Mouse (Mus musculus) embryonic facial prominence, embryonic 14.5 days (tissue): ENCODE measurements around the gene H2al2a. TPM values are rescaled to one million over a fixed set of nuclear protein-coding genes. Genes with fewer than 3 reads are reported as not detected.

ENCODE experiments used
- ATAC-seq: fragments of 200-750 bp; cut with Nextera tagmentation; 2 replicates; pipeline ENCODE4 v1.8.0; 2017; ENCODE audit warnings: low read depth, moderate number of reproducible peaks, moderate TSS enrichment
- DNase-seq: peaks from one replicate; pipeline ENCODE4 v3.0.0-alpha.2; 2015; ENCODE audit warnings: low spot score
- H3K27ac ChIP-seq: fragments of 300-500 bp; sonication (generic); replicated peaks from 2 replicates; pipeline ENCODE4 v1.5.1; 2014; ENCODE audit warnings: low read depth, mild to moderate bottlenecking, low read length, moderate library complexity
- H3K27me3 ChIP-seq: fragments of 300-500 bp; sonication (generic); replicated peaks from 2 replicates; pipeline ENCODE4 v1.6.1; 2014; ENCODE audit warnings: low read length; ENCODE audit not compliant: control insufficient read depth, insufficient read depth
- H3K36me3 ChIP-seq: fragments of 300-500 bp; sonication (generic); 2 replicates; pipeline ENCODE4 v1.6.1; 2014; ENCODE audit warnings: low read length, mixed read lengths; ENCODE audit not compliant: control insufficient read depth, insufficient read depth
- H3K4me1 ChIP-seq: fragments of 300-500 bp; sonication (generic); 2 replicates; pipeline ENCODE4 v1.6.1; 2014; ENCODE audit warnings: antibody characterized with exemption, low read length; ENCODE audit not compliant: control insufficient read depth, insufficient read depth
- H3K4me2 ChIP-seq: fragments of 300-500 bp; sonication (generic); 2 replicates; pipeline ENCODE4 v1.6.1; 2014; ENCODE audit warnings: low read depth, mild to moderate bottlenecking, low read length, moderate library complexity, mixed read lengths
- H3K4me3 ChIP-seq: fragments of 300-500 bp; sonication (generic); 2 replicates; pipeline ENCODE4 v1.5.1; 2014; ENCODE audit warnings: low read depth, mild to moderate bottlenecking, low read length
- H3K9ac ChIP-seq: fragments of 300-500 bp; sonication (generic); 2 replicates; pipeline ENCODE4 v1.6.1; 2014; ENCODE audit warnings: low read depth, mild to moderate bottlenecking, low read length, moderate library complexity, mixed read lengths
- H3K9me3 ChIP-seq: fragments of 300-500 bp; sonication (generic); 2 replicates; pipeline ENCODE4 v1.6.1; 2016; ENCODE audit warnings: low read length; ENCODE audit not compliant: control insufficient read depth
- WGBS: fragments of 180-500 bp; shearing (Covaris S2); extraction: QIAGEN DNeasy Blood & Tissue Kit; methylation state at CpG from one replicate; pipeline ENCODE4 v1.1.7; 2014; 5-methylcytosine and 5-hydroxymethylcytosine counted together
- polyA plus RNA-seq: library from polyadenylated mRNA; unstranded; fragments of >200 nt; fragmentation: Nextera tagmentation; extraction: Ambion mirVana; gene quantifications from 2 replicates; pipeline ENCODE4 v1.2.1, GENCODE M21; 2014

Gene H2al2a
- polyA plus RNA-seq, 1 experiment from 2014 or later, result not detected

GRCm38 (mm10) chr2:18030581-18030980 is 33.8 kb upstream of the H2al2a start:
- 66% methylated on average over 8 of the region's 8 CpGs for WGBS
- no peaks in the 10 kb centered on the region for H3K9me3 ChIP-seq
- no peak overlapping the region for H3K27ac ChIP-seq
- H3K4me2 ChIP-seq, result peak overlapping the region; percentile 99; the same call in 1 of the 2 replicates
- peak; percentile 54 for DNase-seq
- H3K4me3 ChIP-seq, result no peak overlapping the region
- H3K36me3 ChIP-seq, result no peaks in the 10 kb centered on the region
- H3K27me3 ChIP-seq, result no peaks in the 10 kb centered on the region
- no peak overlapping the region for H3K9ac ChIP-seq
- no peak for ATAC-seq
- peaks cover 27% of the 10 kb centered on the region for H3K4me1 ChIP-seq

- DNase-seq (no peak), ATAC-seq (no peak)
- no peaks in the 10 kb centered on the region for H3K9me3 ChIP-seq
- H3K4me3 ChIP-seq, result no peak overlapping the region
- WGBS, result 79% methylated on average over 7 of the region's 7 CpGs
- no peaks in the 10 kb centered on the region for H3K27me3 ChIP-seq
- no peak overlapping the region for H3K9ac ChIP-seq
- no peaks in the 10 kb centered on the region for H3K36me3 ChIP-seq
- H3K27ac ChIP-seq, result no peak overlapping the region
- H3K4me1 ChIP-seq, result peaks cover 27% of the 10 kb centered on the region
- H3K4me2 ChIP-seq, result 0 out of 2 replicates have a peak overlapping the region, but pooled peaks have one; percentile 28
Observed at GRCm38 (mm10) chr2:18029656-18030055, 32.9 kb upstream of the H2al2a start.

GRCm38 (mm10) chr2:18028140-18029021 is 31.6 kb upstream of the H2al2a start:
- Histone ChIP-seq H3K27me3 (no peaks in the 10 kb centered on the region), H3K9me3 (no peaks in the 10 kb centered on the region), H3K9ac (peak overlapping the region; percentile 89), H3K4me3 (peak overlapping the region; percentile 62), H3K4me2 (peak overlapping the region; percentile 97), H3K27ac (peak overlapping the region; percentile 96), H3K36me3 (no peaks in the 10 kb centered on the region), H3K4me1 (peaks cover 27% of the 10 kb centered on the region)
- DNase-seq, result peak; percentile 95
- 0% methylated on average over 55 of the region's 61 CpGs for WGBS
- ATAC-seq, result peak; percentile 66

- no peaks in the 10 kb centered on the region for H3K27me3 ChIP-seq
- peak overlapping the region; percentile 97 for H3K4me2 ChIP-seq
- no peaks in the 10 kb centered on the region for H3K36me3 ChIP-seq
- H3K4me1 ChIP-seq, result peaks cover 26% of the 10 kb centered on the region
- DNase-seq, result peak; percentile 98
- H3K27ac ChIP-seq, result peak overlapping the region; percentile 96
- peak overlapping the region; percentile 89 for H3K9ac ChIP-seq
- peak; percentile 92 for ATAC-seq
- H3K4me3 ChIP-seq, result peak overlapping the region; percentile 62
- WGBS, result under 1% methylated on average over 30 of the region's 44 CpGs
- H3K9me3 ChIP-seq, result no peaks in the 10 kb centered on the region
Observed at GRCm38 (mm10) chr2:18027448-18028139, 30.8 kb upstream of the H2al2a start.

GRCm38 (mm10) chr2:18026116-18026947 is 29.6 kb upstream of the H2al2a start:
- Histone ChIP-seq H3K4me1 (peaks cover 13% of the 10 kb centered on the region), H3K27ac (peak overlapping the region; percentile 96; the same call in 1 of the 2 replicates), H3K4me2 (peak overlapping the region; percentile 97), H3K9me3 (no peaks in the 10 kb centered on the region), H3K4me3 (peak overlapping the region; percentile 62), H3K36me3 (no peaks in the 10 kb centered on the region), H3K9ac (peak overlapping the region; percentile 46), H3K27me3 (no peaks in the 10 kb centered on the region)
- DNase-seq (peak; percentile 85), ATAC-seq (peak; percentile 11)
- under 1% methylated on average over 43 of the region's 44 CpGs for WGBS

- Histone ChIP-seq H3K4me1 (peaks cover 7% of the 10 kb centered on the region; the same call in 1 of the 2 replicates), H3K27ac (peak overlapping the region; percentile 96; the same call in 1 of the 2 replicates), H3K9ac (peak overlapping the region; percentile 46), H3K9me3 (no peaks in the 10 kb centered on the region), H3K4me2 (peak overlapping the region; percentile 97), H3K27me3 (no peaks in the 10 kb centered on the region), H3K36me3 (no peaks in the 10 kb centered on the region), H3K4me3 (peak overlapping the region; percentile 62)
- 2% methylated on average over 14 of the region's 14 CpGs for WGBS
- ATAC-seq, result no peak
- DNase-seq, result no peak
Observed at GRCm38 (mm10) chr2:18025781-18026115, 29.0 kb upstream of the H2al2a start.

- 48% methylated on average over 5 of the region's 5 CpGs for WGBS
- peak overlapping the region; percentile 62 for H3K4me3 ChIP-seq
- DNase-seq (no peak), ATAC-seq (no peak)
- peak overlapping the region; percentile 97 for H3K4me2 ChIP-seq
- H3K9ac ChIP-seq, result no peak overlapping the region
- no peaks in the 10 kb centered on the region for H3K9me3 ChIP-seq
- no peaks in the 10 kb centered on the region for H3K27me3 ChIP-seq
- H3K36me3 ChIP-seq, result no peaks in the 10 kb centered on the region
- 0 out of 2 replicates have a peak, but pooled peaks cover 7% of the 10 kb centered on the region for H3K4me1 ChIP-seq
- H3K27ac ChIP-seq, result no peak overlapping the region
Observed at GRCm38 (mm10) chr2:18025116-18025515, 28.4 kb upstream of the H2al2a start.

GRCm38 (mm10) chr2:18022886-18023285 is 26.1 kb upstream of the H2al2a start:
- 80% methylated on average over 1 of the region's 1 CpGs for WGBS
- ATAC-seq, result no peak
- DNase-seq, result no peak
- no peak overlapping the region for H3K4me3 ChIP-seq
- no peak overlapping the region for H3K9ac ChIP-seq
- no peak overlapping the region for H3K27ac ChIP-seq
- no peaks in the 10 kb centered on the region for H3K36me3 ChIP-seq
- H3K4me2 ChIP-seq, result no peak overlapping the region
- H3K27me3 ChIP-seq, result no peaks in the 10 kb centered on the region
- no peaks in the 10 kb centered on the region for H3K9me3 ChIP-seq
- H3K4me1 ChIP-seq, result 0 out of 2 replicates have a peak, but pooled peaks cover 7% of the 10 kb centered on the region
